Mouse (Mus musculus) ES-CJ7 (cell line): ENCODE results near the gene Cbfa2t2.

Experiments
- DNase-seq: peaks from one replicate; pipeline ENCODE4 v3.0.0; 2011; ENCODE audit warnings: low read depth, low spot score

Cbfa2t2 gene

GRCm38 (mm10) chr2:154436458-154437190 lies at the start of gene Cbfa2t2:
Gene Cbfa2t2, plus strand, starts transcription at chr2:154436481.
- no peak for DNase-seq

DNA sequence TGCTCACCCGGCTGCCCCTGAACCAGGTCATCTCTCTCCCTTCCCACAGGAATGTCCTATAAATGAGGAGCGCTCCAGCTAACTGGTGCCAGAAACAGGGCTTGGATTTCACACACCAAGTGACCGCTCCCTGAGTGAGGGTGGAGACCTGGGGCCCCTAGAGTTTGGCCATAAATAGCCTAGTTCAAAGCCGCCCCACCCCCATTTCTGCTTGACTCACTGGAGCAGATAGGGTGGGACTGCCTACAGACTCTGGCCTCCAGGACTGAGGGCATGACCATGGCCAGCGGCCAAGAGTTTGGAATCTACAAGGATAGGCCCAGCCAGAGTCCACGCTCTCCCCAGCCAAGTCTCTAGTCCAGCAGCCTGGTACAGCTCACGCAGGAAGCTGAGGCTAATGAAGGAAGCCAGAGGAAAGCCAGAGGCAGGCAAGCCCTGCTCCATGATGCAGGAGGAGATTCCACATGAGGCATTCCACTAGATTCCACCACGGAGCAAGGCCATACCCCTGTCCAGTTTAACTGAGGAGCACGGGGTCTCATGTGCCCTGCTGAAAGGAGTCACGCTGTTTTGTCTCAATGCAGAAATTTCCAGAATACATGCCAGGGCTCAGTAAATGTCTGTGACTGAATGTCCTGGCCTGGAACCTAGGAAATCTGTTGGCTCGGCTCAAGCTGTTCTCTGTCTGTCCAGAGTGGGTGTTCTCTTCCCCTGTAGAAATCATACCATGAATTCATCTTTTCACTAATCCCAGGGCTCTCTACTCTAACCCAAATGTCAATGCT lies 45.9 kb upstream of the Cbfa2t2 start:
- no peak for DNase-seq

- DNase-seq = no peak
Observed at GRCm38 (mm10) chr2:154394602-154395001, 41.7 kb upstream of the Cbfa2t2 start.

GRCm38 (mm10) chr2:154396529-154396928 lies 39.8 kb upstream of the Cbfa2t2 start:
- DNase-seq = no peak

GRCm38 (mm10) chr2:154398267-154398666 lies 38.0 kb upstream of the Cbfa2t2 start:
- DNase-seq = no peak

- DNase-seq = no peak
Observed at GRCm38 (mm10) chr2:154399325-154399724, 37.0 kb upstream of the Cbfa2t2 start.

DNA sequence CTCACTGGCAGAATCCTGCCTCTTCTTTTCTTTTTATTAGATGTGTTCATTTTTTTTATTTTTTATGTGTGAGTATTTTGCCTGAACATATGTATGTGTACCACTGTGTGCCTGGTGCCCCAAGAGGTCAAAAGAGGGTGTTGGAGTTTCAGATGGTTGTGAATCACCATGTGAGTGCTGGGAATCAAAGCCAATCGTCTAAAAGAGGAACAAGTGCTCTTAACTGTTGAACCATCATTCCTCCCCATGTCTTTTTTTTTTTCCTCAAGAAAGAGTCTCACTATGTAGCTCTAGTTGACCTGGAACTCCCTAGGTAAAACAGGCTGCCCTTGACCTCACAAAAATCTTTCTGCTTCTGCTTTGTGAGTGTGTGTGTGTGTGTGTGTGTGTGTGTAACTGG lies 34.3 kb upstream of the Cbfa2t2 start:
- no peak for DNase-seq

DNA sequence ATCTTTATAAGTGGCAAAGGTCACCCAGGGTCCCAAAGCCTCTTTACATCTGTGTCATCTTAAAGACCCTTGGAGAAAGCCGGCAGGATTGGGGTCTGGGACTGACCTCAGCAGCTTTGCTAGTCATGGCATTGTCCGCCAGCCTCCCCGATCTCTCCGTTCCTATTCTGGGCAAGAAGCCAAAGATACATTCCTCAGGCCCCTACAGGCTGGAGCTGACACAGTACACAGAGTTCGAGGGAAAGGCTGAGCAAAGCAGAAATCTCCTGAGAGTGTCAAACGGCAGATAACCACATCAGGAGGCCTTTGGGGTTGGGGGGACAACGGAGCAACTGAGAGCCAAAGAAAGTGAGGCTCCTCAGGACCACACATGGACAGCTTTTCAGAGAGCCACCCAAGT lies 33.5 kb upstream of the Cbfa2t2 start:
- DNase-seq = no peak

GRCm38 (mm10) chr2:154405447-154405994 lies 30.8 kb upstream of the Cbfa2t2 start:
- DNase-seq = no peak

GRCm38 (mm10) chr2:154407063-154407642 lies 29.1 kb upstream of the Cbfa2t2 start:
- peak; percentile 80 for DNase-seq

DNA sequence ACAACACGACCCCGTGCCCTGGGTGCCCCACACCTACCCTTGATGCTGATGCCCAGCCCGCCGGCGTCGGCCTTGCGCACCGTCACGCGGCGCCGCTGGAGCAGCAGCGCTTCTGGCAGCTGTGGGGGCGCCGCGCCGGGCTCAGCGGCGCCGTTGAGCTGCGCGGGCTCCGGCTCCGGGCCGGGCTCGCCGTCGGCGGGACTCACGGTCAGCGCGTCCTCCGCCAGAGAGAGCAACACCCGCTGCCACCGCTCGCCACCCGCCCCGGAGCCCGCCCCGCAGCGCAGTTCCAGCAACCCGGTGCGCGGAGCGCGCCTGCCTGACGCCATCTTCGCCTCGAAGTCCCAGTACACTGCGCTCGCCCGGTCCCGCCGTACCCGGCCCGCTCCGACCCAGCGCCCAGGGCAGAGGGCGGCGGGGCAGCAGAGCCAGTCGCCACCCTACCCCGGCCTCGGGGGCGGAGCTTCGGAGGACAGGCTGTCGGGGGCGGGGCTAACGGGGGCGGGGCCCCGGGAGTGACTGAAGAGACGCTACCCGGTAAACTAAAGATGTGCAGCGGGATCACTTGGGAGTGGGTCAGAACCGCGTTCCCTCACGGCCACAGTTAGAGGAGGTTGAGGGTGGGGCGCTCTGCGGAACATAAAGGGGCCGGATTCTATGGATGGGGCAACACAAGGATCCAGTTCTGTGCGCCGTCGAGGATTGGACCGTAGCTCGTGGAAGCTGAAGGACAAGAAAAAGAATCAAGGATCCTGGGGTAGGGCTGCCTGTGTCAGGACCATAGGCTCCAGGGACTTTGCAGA lies 28.4 kb upstream of the Cbfa2t2 start, which contains the start of gene Snta1:
Gene Snta1, minus strand, starts transcription at position 457 of the 803 bp plus-strand sequence.
- peak; percentile 69 for DNase-seq

- DNase-seq = no peak
Observed at GRCm38 (mm10) chr2:154410355-154410754, 25.9 kb upstream of the Cbfa2t2 start.

- no peak for DNase-seq
Observed at GRCm38 (mm10) chr2:154412018-154412666, 24.1 kb upstream of the Cbfa2t2 start.

- peak; percentile 85 for DNase-seq
Observed at GRCm38 (mm10) chr2:154417107-154417506, 19.2 kb upstream of the Cbfa2t2 start.

DNA sequence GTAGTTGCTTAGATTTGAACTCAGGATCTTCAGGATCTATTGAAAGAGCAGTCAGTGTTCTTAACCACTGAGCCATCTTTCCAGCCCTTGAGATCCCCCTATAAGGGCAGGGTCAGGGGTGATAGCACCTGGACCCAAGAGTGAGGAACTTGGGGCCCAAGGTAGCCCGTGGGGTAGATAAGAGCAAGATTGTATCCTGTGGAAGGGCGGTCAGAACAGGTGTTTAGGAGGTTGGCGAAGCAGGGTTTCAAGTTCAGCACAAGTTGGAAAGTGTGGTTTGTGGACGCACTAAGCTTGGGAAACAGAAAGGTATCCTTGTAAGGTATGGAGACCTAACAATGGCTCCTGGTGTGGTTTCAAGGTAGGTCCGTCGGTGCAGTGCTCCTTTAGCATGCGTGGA lies 18.3 kb upstream of the Cbfa2t2 start:
- no peak for DNase-seq

DNA sequence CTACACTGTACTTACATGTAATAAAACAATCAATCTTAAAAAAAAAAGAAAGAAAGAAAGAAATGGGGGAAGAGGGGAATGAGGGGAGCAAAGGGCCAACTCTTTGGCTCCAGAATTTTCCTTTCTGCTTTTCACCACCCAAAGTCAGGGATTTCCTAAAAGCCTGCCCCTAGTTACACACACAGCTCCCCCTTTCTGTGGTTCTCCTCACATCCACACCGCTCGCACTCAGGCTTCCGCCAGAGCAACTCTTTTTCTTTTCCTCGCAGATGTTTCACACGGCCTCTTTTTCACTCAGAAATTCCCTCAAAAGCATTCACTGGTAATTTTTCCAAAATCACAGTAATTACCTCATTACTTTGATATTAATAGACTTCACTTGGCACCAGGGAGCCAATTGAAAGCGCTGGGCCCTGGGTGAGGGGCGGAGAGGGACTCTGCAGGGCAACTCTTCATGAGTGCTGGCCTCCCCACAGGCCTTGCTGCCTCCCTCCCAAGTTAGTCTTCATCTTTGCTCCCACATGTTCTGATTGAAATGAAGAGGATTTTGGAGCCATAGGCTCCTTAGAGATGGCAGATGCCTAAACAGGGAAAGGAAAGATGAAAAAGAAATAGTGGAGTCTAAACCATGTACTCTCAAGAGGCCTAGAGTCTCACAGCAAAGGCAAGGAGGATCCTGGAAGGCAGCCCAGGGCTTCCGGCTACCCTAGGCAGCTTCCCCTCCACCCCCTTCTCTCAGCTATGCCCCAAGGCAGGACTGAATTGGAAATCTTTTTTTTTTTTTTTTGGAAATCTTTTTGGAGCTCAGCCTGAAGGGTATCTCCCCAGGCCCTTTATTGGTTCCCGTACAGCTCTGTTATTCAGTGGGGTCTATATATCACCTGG lies 16.4 kb upstream of the Cbfa2t2 start:
- DNase-seq = no peak

DNA sequence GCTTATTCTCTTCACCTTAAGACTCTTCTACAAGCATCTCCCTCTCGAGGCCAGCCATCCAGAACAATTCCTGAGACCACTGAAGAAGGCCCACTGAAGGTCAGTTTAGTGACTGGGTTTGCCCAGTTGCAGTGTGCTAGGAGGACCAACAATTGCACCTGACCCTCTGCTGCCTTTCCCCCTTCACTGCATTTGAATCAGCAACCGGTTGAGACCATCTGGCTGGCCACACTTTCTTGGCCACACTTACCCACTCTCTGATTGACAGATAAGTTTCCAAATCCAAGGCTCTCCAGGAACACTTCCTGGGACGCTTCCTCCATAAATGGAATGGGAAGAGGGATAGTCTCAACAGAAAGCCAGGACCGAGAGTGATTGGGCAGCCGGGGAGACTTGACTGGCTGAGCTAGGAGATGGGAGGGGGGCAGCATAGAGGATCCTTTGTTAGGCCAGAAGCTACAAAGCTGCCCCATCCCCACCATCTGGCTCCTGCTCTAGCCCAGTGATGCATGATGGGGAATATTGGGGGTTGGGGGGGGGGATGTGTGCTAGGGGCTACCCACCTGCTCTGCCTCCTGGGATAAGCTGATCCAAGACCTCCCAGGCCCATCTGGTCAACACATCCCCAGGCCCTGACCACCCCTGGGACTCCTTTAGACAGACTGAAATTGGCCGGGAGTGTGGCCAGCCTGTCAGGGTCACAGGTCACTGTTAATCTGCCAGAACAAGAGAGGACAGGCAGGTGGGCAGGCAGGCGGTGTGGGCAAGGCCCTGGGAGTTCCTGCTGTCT lies 15.1 kb upstream of the Cbfa2t2 start:
- peak; percentile 69 for DNase-seq

- no peak for DNase-seq
Observed at GRCm38 (mm10) chr2:154422181-154422580, 14.1 kb upstream of the Cbfa2t2 start.

GRCm38 (mm10) chr2:154423548-154423947 lies 12.7 kb upstream of the Cbfa2t2 start:
- peak; percentile 91 for DNase-seq
